Mouse (Mus musculus) forebrain, embryonic 16.5 days (tissue): ENCODE measurements around the gene Tmem174. TPM values are rescaled to one million over a fixed set of nuclear protein-coding genes. Genes with fewer than 3 reads are reported as not detected.

ENCODE experiments used
- ATAC-seq: fragments of 200-750 bp; cut with Nextera tagmentation; 2 replicates; pipeline ENCODE4 v1.8.0; 2017; ENCODE audit warnings: mild to moderate bottlenecking, moderate library complexity
- H3K27ac ChIP-seq: fragments of 300-500 bp; sonication (generic); 2 replicates; pipeline ENCODE4 v1.5.1; 2014; ENCODE audit warnings: low read length, control low read depth
- H3K27me3 ChIP-seq: fragments of 300-500 bp; sonication (generic); replicated peaks from 2 replicates; pipeline ENCODE4 v1.6.1; 2014; ENCODE audit warnings: low read length; ENCODE audit not compliant: control insufficient read depth, insufficient read depth
- H3K36me3 ChIP-seq: fragments of 300-500 bp; sonication (generic); 2 replicates; pipeline ENCODE4 v1.6.1; 2014; ENCODE audit not compliant: control insufficient read depth, insufficient read depth
- H3K4me1 ChIP-seq: fragments of 300-500 bp; sonication (generic); replicated peaks from 2 replicates; pipeline ENCODE4 v1.6.1; 2014; ENCODE audit warnings: low read length; ENCODE audit not compliant: control insufficient read depth, insufficient read depth
- H3K4me2 ChIP-seq: fragments of 300-500 bp; sonication (generic); 2 replicates; pipeline ENCODE4 v1.6.1; 2014; ENCODE audit warnings: mild to moderate bottlenecking, low read length, control low read depth
- H3K4me3 ChIP-seq: fragments of 300-500 bp; sonication (generic); replicated peaks from 2 replicates; pipeline ENCODE4 v1.5.1; 2014; ENCODE audit warnings: mild to moderate bottlenecking, low read length, control low read depth
- H3K9ac ChIP-seq: fragments of 300-500 bp; sonication (generic); replicated peaks from 2 replicates; pipeline ENCODE4 v1.6.1; 2014; ENCODE audit warnings: low read depth, low read length, control low read depth
- H3K9me3 ChIP-seq: fragments of 300-500 bp; sonication (generic); 2 replicates; pipeline ENCODE4 v1.6.1; 2016; ENCODE audit warnings: low read length; ENCODE audit not compliant: control insufficient read depth
- WGBS: fragments of 180-500 bp; shearing (Covaris S2); extraction: QIAGEN DNeasy Blood & Tissue Kit; methylation state at CpG from one replicate; pipeline ENCODE4 v1.1.7; 2014; 5-methylcytosine and 5-hydroxymethylcytosine counted together
- polyA plus RNA-seq: library from polyadenylated mRNA; unstranded; fragments of >200 nt; fragmentation: Nextera tagmentation; extraction: Ambion mirVana; gene quantifications from 2 replicates; pipeline ENCODE4 v1.2.1, GENCODE M21; 2015

Tmem174 gene
- polyA plus RNA-seq, 1 experiment from 2014 or later: not detected

DNA sequence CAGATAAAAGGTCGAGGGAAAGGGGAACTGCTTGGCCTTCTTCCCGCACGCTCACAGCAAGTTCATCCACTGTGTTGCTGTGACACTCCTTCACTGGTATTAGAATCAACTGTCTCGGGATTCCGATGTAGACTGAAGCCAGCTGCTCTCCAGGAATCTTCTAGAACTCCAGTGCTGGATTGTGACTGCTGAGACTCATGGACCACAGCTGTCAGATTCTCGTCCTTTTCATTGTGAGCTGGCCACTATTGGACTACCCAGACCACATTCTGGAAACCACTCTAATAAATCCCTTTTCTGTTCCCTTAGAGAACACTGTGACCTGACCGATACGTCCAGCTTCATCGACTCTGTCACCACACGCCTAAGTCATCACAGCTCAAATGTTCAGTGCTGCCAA, 28.0 kb upstream of the Tmem174 start:
- H3K36me3 ChIP-seq: no peaks in the 10 kb centered on the region
- no peak overlapping the region for H3K27ac ChIP-seq
- H3K27me3 ChIP-seq: no peaks in the 10 kb centered on the region
- 90% methylated on average over 10 of the region's 10 CpGs for WGBS
- no peak overlapping the region for H3K4me2 ChIP-seq
- ATAC-seq: no peak
- H3K4me1 ChIP-seq: no peaks in the 10 kb centered on the region
- H3K9ac ChIP-seq: no peak overlapping the region
- H3K9me3 ChIP-seq: no peaks in the 10 kb centered on the region
- H3K4me3 ChIP-seq: no peak overlapping the region

DNA sequence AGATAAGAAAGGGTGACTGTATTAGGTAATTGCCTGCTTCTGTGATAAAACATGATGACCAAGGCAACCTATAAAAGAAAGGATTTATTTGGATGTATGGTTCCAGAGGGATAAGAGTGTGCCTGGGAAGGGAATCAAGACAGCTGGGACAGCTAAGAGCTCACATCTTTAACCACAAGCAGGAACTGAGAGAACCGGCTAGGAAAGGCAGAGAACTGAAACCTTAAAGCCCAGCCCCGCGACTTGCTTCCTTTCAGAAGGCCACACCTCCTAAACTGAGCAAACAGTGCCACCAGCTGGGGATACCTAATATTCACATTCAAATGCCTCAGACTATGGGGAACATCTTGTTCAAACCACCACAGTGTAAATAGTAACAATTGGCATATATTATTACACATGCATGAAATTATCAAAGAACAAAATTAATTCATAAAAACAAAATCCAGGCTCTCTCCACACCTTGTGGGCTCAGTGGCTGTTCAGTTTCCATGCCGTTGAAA, 25.0 kb upstream of the Tmem174 start:
- Histone ChIP-seq H3K27ac (no peak overlapping the region), H3K36me3 (no peaks in the 10 kb centered on the region), H3K27me3 (no peaks in the 10 kb centered on the region), H3K9me3 (no peaks in the 10 kb centered on the region), H3K4me1 (no peaks in the 10 kb centered on the region), H3K4me2 (no peak overlapping the region), H3K4me3 (no peak overlapping the region), H3K9ac (no peak overlapping the region)
- no peak for ATAC-seq
- WGBS: 91% methylated on average over 4 of the region's 4 CpGs

DNA sequence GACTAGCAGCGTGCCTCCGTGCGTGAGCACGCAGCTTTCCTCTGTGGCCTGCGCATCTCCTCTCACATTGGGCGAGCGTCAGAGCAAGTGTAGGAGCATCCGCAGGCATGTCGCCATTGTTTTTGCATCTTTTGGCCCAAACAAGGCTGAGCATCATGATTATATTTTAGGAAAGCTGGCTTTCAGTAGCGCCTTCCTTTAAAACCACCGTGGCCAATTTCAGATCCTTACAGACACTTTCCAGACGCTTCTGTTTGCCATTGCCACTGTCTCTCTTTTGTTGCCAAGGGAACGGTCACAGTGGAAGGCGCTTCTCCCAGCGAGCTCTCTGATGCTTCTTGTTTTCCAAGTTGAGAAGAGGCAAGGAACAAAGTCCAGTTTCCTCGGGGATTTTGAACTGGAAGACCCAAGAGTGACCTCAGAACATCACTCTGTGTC, 18.8 kb upstream of the Tmem174 start:
- no peak overlapping the region for H3K27ac ChIP-seq
- no peaks in the 10 kb centered on the region for H3K4me1 ChIP-seq
- H3K9ac ChIP-seq: no peak overlapping the region
- no peaks in the 10 kb centered on the region for H3K36me3 ChIP-seq
- 0 out of 2 replicates have a peak, but pooled peaks have one; percentile 50 for ATAC-seq
- no peaks in the 10 kb centered on the region for H3K27me3 ChIP-seq
- WGBS: 78% methylated on average over 16 of the region's 16 CpGs
- no peak overlapping the region for H3K4me3 ChIP-seq
- H3K9me3 ChIP-seq: no peaks in the 10 kb centered on the region
- no peak overlapping the region for H3K4me2 ChIP-seq

DNA sequence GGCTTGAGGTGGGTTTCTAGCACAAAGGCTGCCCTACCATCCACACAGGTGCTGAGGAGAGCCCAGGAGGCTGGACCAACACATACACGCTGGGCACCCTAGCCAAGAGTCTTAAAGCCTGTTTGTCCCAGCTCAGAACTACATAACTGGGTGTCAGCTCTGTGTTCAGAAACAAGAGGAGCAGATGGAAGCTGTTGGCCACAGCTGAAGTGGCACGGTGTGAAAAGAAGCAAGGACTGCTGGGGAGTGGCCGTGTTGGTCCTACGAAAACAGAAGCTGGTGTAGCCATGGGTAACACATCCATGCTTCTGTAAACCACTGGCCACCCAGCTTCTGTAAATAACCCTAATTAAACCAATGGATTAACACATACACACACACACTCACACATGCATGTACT, 18.1 kb upstream of the Tmem174 start:
- H3K27me3 ChIP-seq: no peaks in the 10 kb centered on the region
- H3K4me3 ChIP-seq: no peak overlapping the region
- H3K27ac ChIP-seq: no peak overlapping the region
- no peak overlapping the region for H3K4me2 ChIP-seq
- H3K9ac ChIP-seq: no peak overlapping the region
- H3K9me3 ChIP-seq: no peaks in the 10 kb centered on the region
- no peaks in the 10 kb centered on the region for H3K4me1 ChIP-seq
- no peak for ATAC-seq
- 76% methylated on average over 4 of the region's 4 CpGs for WGBS
- no peaks in the 10 kb centered on the region for H3K36me3 ChIP-seq

DNA sequence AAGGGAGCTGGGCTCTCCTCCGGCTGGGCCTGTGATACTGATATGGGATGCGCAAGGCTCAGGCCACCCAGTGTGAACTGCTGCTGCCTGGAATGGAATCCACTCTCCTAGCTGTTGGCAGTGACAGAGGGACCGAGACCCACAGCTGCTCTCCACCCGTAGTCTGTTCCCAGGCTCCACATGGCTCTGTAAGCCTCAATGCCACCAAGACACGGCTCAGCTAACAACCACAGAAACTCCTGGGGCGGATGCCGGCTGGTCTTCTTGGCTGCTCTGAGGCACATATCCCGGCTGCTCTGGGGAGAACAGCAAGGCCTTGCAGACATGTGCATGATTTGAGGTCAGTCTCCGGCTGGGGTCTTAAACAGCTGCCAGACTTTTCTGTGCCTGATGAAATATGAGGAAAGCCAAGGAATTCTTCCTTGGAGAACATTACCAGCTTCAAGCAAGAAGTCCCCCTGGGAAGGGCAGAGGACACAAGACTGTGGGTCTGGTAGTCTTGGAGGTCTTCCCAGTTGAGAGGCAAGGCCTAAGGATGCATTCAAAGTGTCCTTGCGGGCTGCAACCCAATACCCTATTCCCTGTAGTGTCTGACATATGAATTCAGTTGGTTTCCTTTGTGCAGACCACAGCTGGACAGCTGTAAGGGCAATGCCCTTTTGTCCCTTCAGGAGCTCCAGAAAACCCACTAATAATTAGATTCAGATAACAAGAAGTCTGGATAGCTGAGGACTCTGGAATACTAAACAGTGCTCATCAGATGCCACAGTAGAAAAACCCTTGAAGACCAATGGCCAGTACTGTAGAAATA, 17.1 kb upstream of the Tmem174 start:
- H3K9ac ChIP-seq: no peak overlapping the region
- no peak overlapping the region for H3K27ac ChIP-seq
- no peaks in the 10 kb centered on the region for H3K27me3 ChIP-seq
- H3K9me3 ChIP-seq: no peaks in the 10 kb centered on the region
- 80% methylated on average over 10 of the region's 10 CpGs for WGBS
- no peak overlapping the region for H3K4me3 ChIP-seq
- no peaks in the 10 kb centered on the region for H3K4me1 ChIP-seq
- no peak overlapping the region for H3K4me2 ChIP-seq
- no peaks in the 10 kb centered on the region for H3K36me3 ChIP-seq
- ATAC-seq: no peak

DNA sequence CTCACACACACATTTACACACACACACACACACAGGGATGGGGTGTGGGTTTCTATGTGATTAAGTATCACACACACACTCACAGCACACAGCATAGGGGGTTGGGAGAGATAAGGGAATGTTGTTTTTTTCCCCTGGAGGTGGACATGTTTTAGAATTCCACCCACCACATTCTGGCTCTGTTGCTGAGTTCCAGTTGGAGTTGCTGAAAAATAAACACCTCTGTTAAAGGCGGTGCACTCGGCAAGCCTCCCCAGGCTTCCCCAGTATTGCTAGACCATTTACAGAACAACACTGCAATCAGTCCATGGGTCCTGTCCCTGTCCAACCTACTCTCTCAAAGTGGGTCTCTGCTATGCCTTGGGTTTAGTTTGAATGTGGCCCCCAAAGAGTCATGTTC, 15.0 kb upstream of the Tmem174 start:
- H3K9me3 ChIP-seq: no peaks in the 10 kb centered on the region
- H3K4me3 ChIP-seq: no peak overlapping the region
- no peak overlapping the region for H3K27ac ChIP-seq
- H3K36me3 ChIP-seq: no peaks in the 10 kb centered on the region
- WGBS: 98% methylated on average over 2 of the region's 2 CpGs
- ATAC-seq: no peak
- no peaks in the 10 kb centered on the region for H3K4me1 ChIP-seq
- H3K4me2 ChIP-seq: no peak overlapping the region
- H3K27me3 ChIP-seq: no peaks in the 10 kb centered on the region
- no peak overlapping the region for H3K9ac ChIP-seq

DNA sequence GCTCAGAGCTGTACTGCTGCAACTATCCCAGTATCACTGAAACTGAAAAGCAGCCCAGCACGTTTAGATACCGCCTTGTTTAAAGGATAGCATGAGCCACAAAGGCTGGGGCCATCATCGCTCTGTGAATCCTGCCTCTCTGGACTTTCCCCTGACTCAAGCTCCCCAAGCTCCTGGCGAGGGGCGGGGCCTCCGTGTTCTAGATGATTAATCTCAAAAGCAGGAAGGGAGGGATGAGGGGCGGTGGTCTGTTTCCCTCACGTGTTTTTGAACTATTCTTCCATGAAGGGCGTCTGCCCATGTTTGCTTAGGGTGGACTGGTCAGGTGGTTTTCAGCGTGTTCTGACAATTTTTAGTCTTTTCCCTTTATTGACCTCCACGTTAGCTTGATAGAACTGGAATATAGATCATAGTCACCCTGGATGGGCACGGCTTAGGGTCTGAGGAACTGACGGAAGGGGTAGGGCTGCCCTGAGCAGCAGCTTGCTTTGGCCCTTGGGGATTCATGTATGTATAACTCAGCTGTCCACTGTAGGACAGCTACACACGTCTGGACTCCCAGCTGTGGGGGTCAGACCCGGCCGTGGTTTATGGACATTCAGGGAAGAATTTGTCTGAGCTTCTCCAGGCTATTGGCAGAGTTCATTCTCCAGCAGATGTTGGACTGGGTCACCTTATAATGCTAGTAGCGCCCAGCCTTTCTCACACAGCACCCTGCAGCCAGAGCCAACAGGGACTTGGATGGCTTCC, 14.2 kb upstream of the Tmem174 start:
- Histone ChIP-seq H3K27ac (no peak overlapping the region), H3K9ac (no peak overlapping the region), H3K4me1 (no peaks in the 10 kb centered on the region), H3K27me3 (no peaks in the 10 kb centered on the region), H3K4me2 (no peak overlapping the region), H3K36me3 (no peaks in the 10 kb centered on the region), H3K9me3 (no peaks in the 10 kb centered on the region), H3K4me3 (no peak overlapping the region)
- ATAC-seq: no peak
- 78% methylated on average over 17 of the region's 17 CpGs for WGBS

DNA sequence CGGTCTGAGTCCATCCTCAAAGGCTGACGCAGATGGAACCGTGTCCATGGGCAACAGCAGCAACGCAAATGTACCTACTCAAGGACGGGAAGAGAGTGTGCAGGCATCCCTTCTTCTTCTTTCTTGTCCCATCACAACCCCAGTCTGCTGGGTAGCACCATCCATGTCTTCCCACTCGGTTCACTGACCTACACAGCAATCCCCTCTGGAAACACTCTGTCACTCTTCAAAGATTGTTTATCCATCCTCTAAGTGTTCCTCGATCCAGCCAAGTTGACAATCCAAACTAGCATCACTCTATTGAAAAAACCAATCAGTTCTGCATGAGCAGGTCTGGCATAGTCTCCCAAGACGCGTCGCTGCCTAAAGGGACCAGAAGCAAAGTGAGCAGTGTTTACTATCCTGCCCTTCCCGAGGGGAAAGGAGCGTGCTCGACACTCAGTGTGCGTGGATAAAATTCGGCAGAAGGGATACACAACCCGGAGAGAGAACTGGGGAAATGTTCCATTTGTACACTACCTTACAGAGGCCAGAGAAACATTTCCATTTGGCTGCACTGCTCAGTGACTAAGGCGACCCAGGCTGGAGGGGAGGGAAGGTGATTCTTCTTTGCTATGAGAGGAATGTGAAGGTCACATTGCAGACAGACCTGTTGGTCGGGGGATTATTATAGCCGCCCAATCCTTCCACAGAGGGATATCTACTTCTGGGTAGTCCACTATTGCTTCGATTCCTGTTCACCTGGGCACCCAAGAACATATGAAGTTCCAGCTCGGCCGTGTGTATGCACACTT, 10.8 kb upstream of the Tmem174 start:
- no peaks in the 10 kb centered on the region for H3K27me3 ChIP-seq
- H3K4me1 ChIP-seq: no peaks in the 10 kb centered on the region
- no peaks in the 10 kb centered on the region for H3K9me3 ChIP-seq
- WGBS: 89% methylated on average over 22 of the region's 22 CpGs
- ATAC-seq: no peak
- no peaks in the 10 kb centered on the region for H3K36me3 ChIP-seq
- H3K4me3 ChIP-seq: no peak overlapping the region
- H3K27ac ChIP-seq: no peak overlapping the region
- H3K4me2 ChIP-seq: no peak overlapping the region
- H3K9ac ChIP-seq: no peak overlapping the region
